Mouse (Mus musculus) liver, embryonic 14.5 days (tissue): ENCODE measurements around the gene Tmem270.

Source experiments
- CTCF ChIP-seq: IDR thresholded peaks from 2 replicates; pipeline ENCODE4 v1.5.1; 2016; ENCODE audit warnings: antibody characterized with exemption, low read depth, control low read depth
- EP300 ChIP-seq: IDR thresholded peaks from 2 replicates; pipeline ENCODE4 v1.6.1; 2016; ENCODE audit warnings: antibody characterized with exemption, low read depth

GRCm38 (mm10) chr5:134915311-134915710, 8.8 kb upstream of the Tmem270 start, which contains the start of gene Cldn13:
- no peak for TF ChIP-seq CTCF
- peak; percentile 69 for TF ChIP-seq EP300
